Mouse (Mus musculus): ENCODE results near the gene Cbfa2t2. TPM values are rescaled to one million over a fixed set of nuclear protein-coding genes. Genes with fewer than 3 reads are reported as not detected.

Cbfa2t2 gene
- total and polyA plus RNA-seq, 3 experiments, result 7.8 to 17.3 (median 15.6) TPM

DNA sequence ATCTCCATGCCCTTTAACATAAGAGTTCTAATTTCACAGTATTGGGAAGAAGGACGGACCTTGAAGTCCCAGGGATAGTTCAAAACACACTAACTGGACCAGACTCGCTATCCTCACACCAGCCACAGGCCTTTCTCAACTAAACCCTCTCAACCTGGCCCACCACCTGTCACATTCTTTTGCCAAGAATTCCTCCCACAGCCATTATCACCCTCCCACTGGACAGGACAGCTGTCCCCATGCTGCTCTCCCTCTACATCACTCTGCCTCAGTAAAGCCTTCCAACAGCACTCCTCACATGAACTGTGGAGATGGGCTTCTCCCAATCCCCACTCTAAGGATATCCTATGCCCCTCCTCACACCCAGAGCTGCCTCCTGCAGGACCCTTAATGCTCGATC, 129.3 kb downstream of the Cbfa2t2 start:
- no peak overlapping the region for H3K27ac ChIP-seq
- H3K4me1 ChIP-seq (ENCODE audit: control insufficient read depth, insufficient read depth, low read length), result no peaks in the 10 kb centered on the region
- no peak for DNase-seq
- no peak overlapping the region for H3K9ac ChIP-seq (ENCODE audit: low read depth, low read length)
- H3K27me3 ChIP-seq (ENCODE audit: control insufficient read depth, insufficient read depth, low read length), result no peaks in the 10 kb centered on the region
- no peak for TF ChIP-seq POLR2A (IDR thresholded peaks at IDR 0.05; ENCODE audit: insufficient read depth, low read depth, low read length)
- no peak overlapping the region for H3K4me3 ChIP-seq
- 92% methylated on average over 3 of the region's 3 CpGs for WGBS
- H3K79me2 ChIP-seq (replicated peaks; ENCODE audit: control insufficient read depth, insufficient read depth, low read length), result no peaks in the 10 kb centered on the region
- H3K36me3 ChIP-seq (ENCODE audit: control insufficient read depth, insufficient read depth, low read length), result no peaks in the 10 kb centered on the region
- intact Hi-C loops (cut with DNase I), result no loop called here

DNA sequence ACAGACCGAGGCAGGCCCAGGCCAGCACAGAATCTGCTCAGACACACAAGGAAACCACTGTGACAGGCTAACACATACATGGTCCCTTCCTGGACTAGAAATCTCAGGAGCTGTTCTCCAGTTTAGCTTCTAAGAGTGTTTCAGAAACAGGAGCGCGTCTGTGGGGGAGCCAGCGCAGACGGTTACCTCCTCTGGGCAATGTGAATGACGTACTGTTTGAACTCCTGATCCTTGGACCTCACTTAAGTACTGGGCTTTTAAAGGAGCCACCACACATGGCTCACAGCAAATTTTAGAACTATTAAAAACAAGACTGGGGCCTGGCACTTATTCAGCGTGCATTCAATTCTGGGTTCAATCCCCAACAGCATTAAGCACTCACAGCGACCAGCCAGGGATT, 130.4 kb downstream of the Cbfa2t2 start:
- H3K9ac ChIP-seq (ENCODE audit: low read depth, low read length), result no peak overlapping the region
- H3K4me3 ChIP-seq, result no peak overlapping the region
- DNase-seq, result no peak
- WGBS, result 79% methylated on average over 8 of the region's 8 CpGs
- H3K79me2 ChIP-seq (replicated peaks; ENCODE audit: control insufficient read depth, insufficient read depth, low read length), result no peaks in the 10 kb centered on the region
- intact Hi-C loops (cut with DNase I), result no loop called here
- H3K4me1 ChIP-seq (ENCODE audit: control insufficient read depth, insufficient read depth, low read length), result no peaks in the 10 kb centered on the region
- TF ChIP-seq POLR2A (IDR thresholded peaks at IDR 0.05; ENCODE audit: insufficient read depth, low read depth, low read length) (no peak), EP300 (IDR thresholded peaks at IDR 0.05; ENCODE audit: insufficient read depth, low read depth, low read length) (no peak), CTCF (IDR thresholded peaks at IDR 0.05) (no peak)
- no peaks in the 10 kb centered on the region for H3K27me3 ChIP-seq (ENCODE audit: control insufficient read depth, insufficient read depth, low read length)
- no peaks in the 10 kb centered on the region for H3K36me3 ChIP-seq (ENCODE audit: control insufficient read depth, insufficient read depth, low read length)
- H3K27ac ChIP-seq, result no peak overlapping the region

DNA sequence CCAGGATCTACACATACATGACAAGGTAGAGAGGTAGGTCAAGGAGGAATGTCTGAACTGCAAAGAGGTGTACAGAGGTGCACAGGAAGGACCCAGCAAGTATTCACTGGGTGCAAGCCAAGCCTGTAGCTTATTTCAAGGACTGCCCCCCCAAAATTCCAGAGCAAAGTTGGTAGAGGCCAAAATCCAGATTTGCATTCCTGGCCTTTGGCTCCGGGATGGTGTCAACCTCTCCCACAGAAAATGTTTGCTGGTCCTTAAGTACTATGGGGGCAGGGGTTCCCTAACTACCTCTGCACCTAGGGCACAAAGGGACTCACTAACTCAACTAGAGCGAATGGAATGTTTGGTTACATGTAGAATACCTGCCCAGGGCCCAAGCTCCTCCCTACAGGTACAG, 131.5 kb downstream of the Cbfa2t2 start:
- no peak for DNase-seq
- intact Hi-C loops (cut with DNase I), result no loop called here
- WGBS, result 49% methylated on average over 2 of the region's 2 CpGs
- Histone ChIP-seq H3K27me3 (ENCODE audit: control insufficient read depth, insufficient read depth, low read length) (no peaks in the 10 kb centered on the region), H3K36me3 (ENCODE audit: control insufficient read depth, insufficient read depth, low read length) (no peaks in the 10 kb centered on the region), H3K4me3 (no peak overlapping the region), H3K4me1 (ENCODE audit: control insufficient read depth, insufficient read depth, low read length) (no peaks in the 10 kb centered on the region), H3K9ac (ENCODE audit: low read depth, low read length) (no peak overlapping the region), H3K79me2 (replicated peaks; ENCODE audit: control insufficient read depth, insufficient read depth, low read length) (no peaks in the 10 kb centered on the region), H3K27ac (no peak overlapping the region)
- TF ChIP-seq CTCF (IDR thresholded peaks at IDR 0.05), result no peak
- TF ChIP-seq EP300 (IDR thresholded peaks at IDR 0.05; ENCODE audit: insufficient read depth, low read depth, low read length), result no peak

GRCm38 (mm10) chr2:154568329-154569070, 132.2 kb downstream of the Cbfa2t2 start:
- H3K9ac ChIP-seq (ENCODE audit: low read depth, low read length), result no peak overlapping the region; the same call in 1 of the 2 replicates
- peak overlapping the region; percentile 60 for H3K4me3 ChIP-seq
- TF ChIP-seq CTCF (IDR thresholded peaks at IDR 0.05) (no peak), EP300 (IDR thresholded peaks at IDR 0.05; ENCODE audit: insufficient read depth, low read depth, low read length) (no peak), POLR2A (IDR thresholded peaks at IDR 0.05; ENCODE audit: insufficient read depth, low read depth, low read length) (no peak)
- no peaks in the 10 kb centered on the region for H3K79me2 ChIP-seq (replicated peaks; ENCODE audit: control insufficient read depth, insufficient read depth, low read length)
- DNase-seq, result no peak
- intact Hi-C loops (cut with DNase I), result no loop called here
- WGBS, result 36% methylated on average over 10 of the region's 10 CpGs
- H3K36me3 ChIP-seq (ENCODE audit: control insufficient read depth, insufficient read depth, low read length), result no peaks in the 10 kb centered on the region
- H3K4me1 ChIP-seq (ENCODE audit: control insufficient read depth, insufficient read depth, low read length), result no peaks in the 10 kb centered on the region
- no peak overlapping the region for H3K27ac ChIP-seq
- H3K27me3 ChIP-seq (ENCODE audit: control insufficient read depth, insufficient read depth, low read length), result no peaks in the 10 kb centered on the region

DNA sequence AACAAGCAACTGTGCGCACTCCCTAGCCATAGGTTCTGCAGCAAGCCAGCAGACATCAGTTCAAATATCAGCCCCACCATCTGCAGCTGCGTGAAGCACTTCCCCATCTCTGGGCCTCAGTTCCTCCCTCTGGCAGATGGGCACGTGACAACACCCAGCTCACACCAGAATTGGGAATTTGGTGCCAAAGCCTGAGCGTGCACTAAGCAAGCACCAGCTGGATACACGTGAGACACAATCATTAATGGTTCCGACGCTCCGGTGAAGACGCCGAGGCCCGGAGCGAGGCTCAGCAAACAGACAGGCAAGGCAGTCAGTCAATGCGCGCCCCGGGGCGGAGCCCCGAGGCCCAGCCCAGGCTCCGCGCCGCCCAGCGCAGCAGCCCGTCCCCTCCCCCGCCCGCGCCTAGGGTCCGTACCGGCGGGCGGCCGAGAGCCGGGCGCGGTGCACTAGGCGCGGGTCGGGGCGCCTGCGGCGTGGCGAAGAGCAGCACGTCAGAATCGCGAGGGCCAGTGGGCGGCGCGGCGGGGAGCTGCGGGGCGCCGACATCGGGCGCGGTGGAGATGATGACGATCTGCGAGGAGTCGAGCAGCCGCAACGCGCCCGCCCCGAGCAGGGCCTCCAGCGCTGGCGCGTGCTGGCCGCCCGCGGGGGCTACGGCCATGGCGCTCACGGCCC, 132.9 kb downstream of the Cbfa2t2 start:
- H3K4me3 ChIP-seq, result peak overlapping the region; percentile 60
- H3K27ac ChIP-seq, result no peak overlapping the region
- H3K27me3 ChIP-seq (ENCODE audit: control insufficient read depth, insufficient read depth, low read length), result no peaks in the 10 kb centered on the region
- intact Hi-C loops (cut with DNase I), result no loop called here
- peak; percentile 69 to 73 for DNase-seq
- TF ChIP-seq CTCF (IDR thresholded peaks at IDR 0.05) (no peak), EP300 (IDR thresholded peaks at IDR 0.05; ENCODE audit: insufficient read depth, low read depth, low read length) (no peak), POLR2A (IDR thresholded peaks at IDR 0.05; ENCODE audit: insufficient read depth, low read depth, low read length) (no peak)
- no peaks in the 10 kb centered on the region for H3K36me3 ChIP-seq (ENCODE audit: control insufficient read depth, insufficient read depth, low read length)
- 2% methylated on average over 61 of the region's 70 CpGs for WGBS
- no peaks in the 10 kb centered on the region for H3K4me1 ChIP-seq (ENCODE audit: control insufficient read depth, insufficient read depth, low read length)
- H3K79me2 ChIP-seq (replicated peaks; ENCODE audit: control insufficient read depth, insufficient read depth, low read length), result no peaks in the 10 kb centered on the region
- peak overlapping the region; percentile 27 for H3K9ac ChIP-seq (ENCODE audit: low read depth, low read length)

- DNase-seq, result peak; percentile 94 to 96
- Histone ChIP-seq H3K4me3 (peak within 1 kb of the TSS; percentile 65), H3K9ac (ENCODE audit: low read depth, low read length) (peak within 1 kb of the TSS; percentile 27), H3K4me1 (ENCODE audit: control insufficient read depth, insufficient read depth, low read length) (no peaks in the 10 kb centered on the region), H3K36me3 (ENCODE audit: control insufficient read depth, insufficient read depth, low read length) (no peaks in the 10 kb centered on the region), H3K79me2 (replicated peaks; ENCODE audit: control insufficient read depth, insufficient read depth, low read length) (no peaks in the 10 kb centered on the region), H3K27ac (peak within 1 kb of the TSS; percentile 31), H3K27me3 (ENCODE audit: control insufficient read depth, insufficient read depth, low read length) (no peaks in the 10 kb centered on the region)
- 0% methylated on average over 38 of the region's 44 CpGs for WGBS
- intact Hi-C loops (cut with DNase I), result loop anchor here (2.0 kb wide), 1 partner anchor 33 kb away; the partner anchor contains the start of gene Pxmp4
- TF ChIP-seq POLR2A (IDR thresholded peaks at IDR 0.05; ENCODE audit: insufficient read depth, low read depth, low read length), result no peak
- no peak for TF ChIP-seq EP300 (IDR thresholded peaks at IDR 0.05; ENCODE audit: insufficient read depth, low read depth, low read length)
- TF ChIP-seq CTCF (IDR thresholded peaks at IDR 0.05), result peak; percentile 42
Measured at GRCm38 (mm10) chr2:154569836-154570286, 133.6 kb downstream of the Cbfa2t2 start, which contains the start of gene E2f1. Gene E2f1 (minus strand): TSS chr2:154569892.
